Mouse (Mus musculus) spleen, postnatal 0 days (tissue): ENCODE data around the gene Gm29110. TPM values are rescaled to one million over a fixed set of nuclear protein-coding genes. Genes with fewer than 3 reads are reported as not detected.

Experiments used
- polyA plus RNA-seq: library from polyadenylated mRNA; unstranded; fragments of >200 nt; fragmentation: Nextera tagmentation; extraction: Ambion mirVana; gene quantifications from 2 replicates; pipeline ENCODE4 v1.2.1, GENCODE M21; 2015

Gene Gm29110
- not detected in 2 replicates for polyA plus RNA-seq

GRCm38 (mm10) chrY:74470231-74470630 lies at the start of gene Gm29110:
TSS of gene Gm29110 (plus strand) at chrY:74470531.

Other genes with a start within 250 kb of the Gm29110 start
- not detected in 2 replicates for gene Gm21913, start 153.4 kb downstream of the Gm29110 start, polyA plus RNA-seq